Mouse (Mus musculus): ENCODE measurements around the gene Pdcl.

- no peak for TF ChIP-seq CTCF (conservative IDR thresholded peaks at IDR 0.05; ENCODE audit: insufficient read depth, insufficient read length, low read depth, low read length)
- no peak for TF ChIP-seq POLR2A (IDR thresholded peaks at IDR 0.05; ENCODE audit: low read depth, low read length)
Observed at GRCm38 (mm10) chr2:37359908-37360307, 776 bp upstream of the Pdcl start.

All from kidney, adult 2 months (tissue).